Comparison of ENCODE assay signal across 8 mouse cellular contexts in the genomic region with DNA sequence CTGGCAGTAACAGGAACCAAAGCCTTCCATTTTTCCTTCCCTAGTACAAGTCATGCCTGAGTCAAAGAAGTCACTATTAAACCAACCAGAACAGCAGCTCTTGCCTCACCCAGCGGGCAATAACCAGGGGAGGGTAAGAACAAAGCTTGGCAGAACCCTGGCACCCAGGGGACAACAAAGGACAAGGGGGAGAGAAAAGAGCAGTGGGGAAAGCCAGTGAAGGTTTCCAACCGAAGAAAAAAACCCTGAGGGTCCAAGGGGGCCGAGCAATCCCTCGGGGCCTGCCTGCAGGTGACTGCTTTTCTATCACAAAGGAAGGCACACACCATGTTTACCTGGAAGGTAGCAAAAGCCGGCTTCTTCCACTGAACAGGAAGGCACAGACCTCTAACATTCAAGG. TPM values are rescaled to one million over a fixed set of nuclear protein-coding genes. Genes with fewer than 3 reads are reported as not detected.
DNase-seq lines count a peak whose midpoint lies in the region; ATAC-seq and TF ChIP-seq lines count a peak whose summit lies in the region.

No protein-coding gene starts in this region.

- ATAC-seq in megakaryocyte, adult 5-6 weeks (ENCODE audit: poor library complexity, severe bottlenecking): no peak
- no peak for ATAC-seq in limb, embryonic 12.5 days (ENCODE audit: insufficient number of reproducible peaks, insufficient read depth, low FRiP score, low TSS enrichment, low read depth)

- H3K9ac ChIP-seq in limb, embryonic 12.5 days (replicated peaks): peak overlapping the region; percentile 90

- TF ChIP-seq POLR2A in small intestine, adult 2 months (IDR thresholded peaks at IDR 0.05; ENCODE audit: low read depth, low read length): no peak

- peak overlapping the region; percentile 82 for H3K4me2 ChIP-seq in limb, embryonic 12.5 days

- DNase-seq in adrenal gland, postnatal 14 days: peak; percentile 65
- no peak for DNase-seq in adrenal gland, postnatal 36 days
- no peak for DNase-seq in retina, postnatal 1 day
- no peak for DNase-seq in B cell, adult 2 months

- peak overlapping the region; percentile 98 for H3K4me3 ChIP-seq in megakaryocyte, embryonic 14.5 days (replicated peaks)
- H3K4me3 ChIP-seq in limb, embryonic 12.5 days (replicated peaks): peak overlapping the region; percentile 85
- H3K4me3 ChIP-seq in small intestine, adult 2 months (ENCODE audit: low read depth, low read length): peak overlapping the region; percentile 87

- H3K9me3 ChIP-seq in megakaryocyte, embryonic 14.5 days: no peaks in the 10 kb centered on the region
- H3K9me3 ChIP-seq in limb, embryonic 12.5 days: no peaks in the 10 kb centered on the region

- peaks cover 42% of the 10 kb centered on the region for H3K4me1 ChIP-seq in megakaryocyte, embryonic 14.5 days
- H3K4me1 ChIP-seq in limb, embryonic 12.5 days (replicated peaks): peaks cover 54% of the 10 kb centered on the region
- peaks cover 14% of the 10 kb centered on the region; the same call in 1 of the 2 replicates for H3K4me1 ChIP-seq in small intestine, adult 2 months (ENCODE audit: control insufficient read depth, insufficient read depth, insufficient read length, low read length)

- H3K36me3 ChIP-seq in megakaryocyte, embryonic 14.5 days (replicated peaks; ENCODE audit: low read length): no peaks in the 10 kb centered on the region
- H3K36me3 ChIP-seq in limb, embryonic 12.5 days: no peaks in the 10 kb centered on the region
- no peaks in the 10 kb centered on the region for H3K36me3 ChIP-seq in small intestine, adult 2 months (ENCODE audit: control insufficient read depth, insufficient read depth, low read length)

- 62% methylated on average over 5 of the region's 5 CpGs for WGBS in limb, embryonic 12.5 days
- WGBS in small intestine, adult 2 months: 36% methylated on average over 5 of the region's 5 CpGs

- H3K27me3 ChIP-seq in megakaryocyte, embryonic 14.5 days (replicated peaks): no peaks in the 10 kb centered on the region
- no peaks in the 10 kb centered on the region for H3K27me3 ChIP-seq in limb, embryonic 12.5 days
- no peaks in the 10 kb centered on the region for H3K27me3 ChIP-seq in small intestine, adult 2 months (ENCODE audit: control insufficient read depth, insufficient read depth, low read length)

- TF ChIP-seq CTCF in small intestine, adult 2 months (IDR thresholded peaks at IDR 0.05; ENCODE audit: extremely low read depth, insufficient read length, insufficient replicate concordance, low read depth, low read length): no peak

- H3K27ac ChIP-seq in limb, embryonic 12.5 days: peak overlapping the region; percentile 85; the same call in 1 of the 2 replicates
- H3K27ac ChIP-seq in small intestine, adult 2 months (ENCODE audit: insufficient read depth, low read depth, low read length): peak overlapping the region; percentile 62

RNA-seq across cellular contexts. Expression of gene Cyth1, which starts 1.7 kb away (rescaled TPM):
- total RNA-seq in adrenal gland, postnatal 14 days (2021): 48.7 and 60.8 TPM in 2 replicates
- 10 to 100 TPM; 28.6 to 35.8 TPM for total RNA-seq in adrenal gland, postnatal 36 days (2021)
- polyA plus RNA-seq in megakaryocyte, embryonic 14.5 days (2012; ENCODE audit: insufficient read depth, low replicate concordance): 4.4 and 9.3 TPM in 2 replicates
- 15.9 and 21.9 TPM in 2 replicates for total RNA-seq in megakaryocyte, adult 5-6 weeks (2015)
- total RNA-seq in megakaryocyte, adult 5-6 weeks (2017): 84.3 and 87.5 TPM in 2 replicates
- 24.5 and 26.3 TPM in 2 replicates for polyA plus RNA-seq in limb, embryonic 12.5 days (2016; fragmentation: Nextera tagmentation; extraction: Ambion mirVana)
- 8.5 and 19.6 TPM in 2 replicates for polyA plus RNA-seq in small intestine, adult 2 months (2012; rRNA removed)

RNA-seq across cellular contexts. Expression of gene Usp36, which starts 43.3 kb away (rescaled TPM):
- total RNA-seq in adrenal gland, postnatal 14 days (2021): 23.0 and 24.2 TPM in 2 replicates
- 10 to 100 TPM; 20.8 to 31.3 TPM for total RNA-seq in adrenal gland, postnatal 36 days (2021)
- 14.8 and 17.4 TPM in 2 replicates for polyA plus RNA-seq in megakaryocyte, embryonic 14.5 days (2012; ENCODE audit: insufficient read depth, low replicate concordance)
- total RNA-seq in megakaryocyte, adult 5-6 weeks (2015): 4.4 and 8.4 TPM in 2 replicates
- 4.9 and 6.5 TPM in 2 replicates for total RNA-seq in megakaryocyte, adult 5-6 weeks (2017)
- 20.1 and 21.3 TPM in 2 replicates for polyA plus RNA-seq in limb, embryonic 12.5 days (2016; fragmentation: Nextera tagmentation; extraction: Ambion mirVana)
- polyA plus RNA-seq in small intestine, adult 2 months (2012; rRNA removed): 10.8 and 11.5 TPM in 2 replicates
